Mouse (Mus musculus) urinary bladder, adult 2 months (tissue): ENCODE data around the gene Sos1. TPM values are rescaled to one million over a fixed set of nuclear protein-coding genes. Genes with fewer than 3 reads are reported as not detected.

Experiments
- DNase-seq: peaks from one replicate; pipeline ENCODE4 v3.0.0; 2022; ENCODE audit warnings: low spot score
- polyA plus RNA-seq: library from polyadenylated mRNA; depleted of rRNA; stranded (reverse); fragments of >200 nt; gene quantifications from 2 replicates; pipeline ENCODE4 v1.2.3, GENCODE M21; 2012; rRNA removed

The Sos1 gene
- polyA plus RNA-seq: 6.5 and 9.3 TPM in 2 replicates

DNA sequence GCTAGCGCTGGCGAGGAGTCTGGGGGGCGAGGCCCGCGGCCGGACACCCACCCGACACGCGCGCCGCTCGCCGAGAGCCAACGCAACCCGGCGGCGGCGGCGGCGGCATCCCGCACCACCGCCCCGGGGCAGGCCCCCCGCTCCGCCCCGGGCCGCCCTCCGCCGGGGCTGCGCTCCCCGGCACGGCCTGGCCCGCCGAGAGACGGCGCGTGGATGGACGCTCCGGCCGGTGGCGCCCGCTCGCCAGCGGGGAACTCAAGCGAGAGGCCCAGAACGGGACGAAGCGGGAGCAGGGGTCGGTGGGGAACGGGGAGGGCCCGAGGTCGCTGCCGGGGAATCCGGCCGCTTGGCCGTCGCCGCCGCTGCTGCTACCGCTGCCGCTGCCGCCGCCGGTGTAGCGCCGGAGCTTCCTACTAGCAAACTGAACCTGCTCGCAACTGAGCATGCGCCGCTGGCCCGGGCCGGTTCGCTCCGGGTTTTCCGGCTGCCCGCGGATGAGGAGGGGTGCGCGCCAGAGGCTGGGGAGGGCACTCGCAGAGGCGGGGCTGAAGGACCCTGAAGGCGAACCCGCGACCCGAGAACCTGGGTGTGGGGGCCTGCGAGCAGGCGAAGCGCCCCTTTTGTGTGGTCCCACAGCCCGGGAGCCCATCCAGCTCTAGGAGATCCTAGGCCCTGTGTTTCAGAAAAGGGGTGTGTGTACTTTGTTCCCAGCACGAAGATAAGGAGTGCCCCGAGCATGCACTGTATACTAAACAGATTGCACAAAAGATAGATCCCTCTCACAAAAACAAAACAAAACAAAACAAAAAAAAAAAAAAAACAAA, at the start of gene Sos1:
Sos1 (minus strand) TSS at position 423 of the 824 bp plus-strand sequence.
- DNase-seq: peak; percentile 99

- DNase-seq: no peak
These were observed 43.0 kb upstream of the Sos1 start for GRCm38 (mm10) chr17:80523231-80523630.

DNA sequence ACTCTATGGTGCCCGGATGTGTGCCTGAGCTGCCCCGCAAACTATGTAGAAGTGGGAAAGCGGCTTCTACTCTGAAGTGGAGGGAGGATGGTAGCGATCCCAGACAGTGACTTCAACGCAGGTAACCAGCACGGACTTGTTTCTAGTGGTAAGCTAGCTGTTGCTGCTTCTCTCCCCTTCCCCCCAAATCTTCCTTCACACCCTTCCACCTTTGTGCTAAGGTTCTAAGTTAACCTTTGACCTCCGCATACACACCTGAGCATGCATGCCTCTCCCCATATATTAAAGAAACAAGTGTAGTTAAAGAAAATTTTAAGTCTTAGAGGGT, 41.9 kb upstream of the Sos1 start:
- DNase-seq: no peak

DNA sequence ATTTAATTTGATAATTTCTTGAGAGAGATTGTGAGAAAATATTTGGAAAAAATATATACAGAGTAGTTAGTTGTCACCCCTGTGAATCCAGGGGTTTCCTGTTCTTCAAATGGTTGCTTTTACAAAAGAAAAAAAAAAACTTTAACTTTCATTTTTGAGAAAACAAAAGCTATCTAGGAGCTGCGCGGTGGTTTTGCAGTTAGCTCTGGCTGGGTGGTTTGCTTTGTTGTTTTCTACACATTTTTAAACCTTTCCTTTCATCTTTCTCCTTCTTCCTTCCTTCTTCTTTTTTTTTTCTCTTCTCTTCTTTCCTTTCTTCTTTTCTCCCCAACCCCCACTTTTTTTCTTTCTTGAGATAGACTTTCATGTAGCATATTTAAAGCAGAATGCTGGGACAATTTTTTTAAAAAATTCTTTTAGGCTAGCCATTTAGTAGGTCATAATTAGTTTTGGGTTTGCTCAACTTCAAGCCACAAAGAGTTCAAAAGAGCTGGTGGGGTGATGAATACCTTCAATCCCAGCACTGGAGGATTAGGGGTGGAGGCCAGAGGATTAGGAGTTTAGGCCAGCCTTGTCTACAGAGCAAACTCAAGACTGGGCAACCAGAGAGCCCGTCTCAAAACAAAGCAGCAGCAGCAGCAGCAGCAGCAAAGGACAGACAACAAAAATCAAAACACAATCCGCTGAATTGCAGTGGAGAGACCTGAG, 41.4 kb upstream of the Sos1 start:
- DNase-seq: no peak

DNA sequence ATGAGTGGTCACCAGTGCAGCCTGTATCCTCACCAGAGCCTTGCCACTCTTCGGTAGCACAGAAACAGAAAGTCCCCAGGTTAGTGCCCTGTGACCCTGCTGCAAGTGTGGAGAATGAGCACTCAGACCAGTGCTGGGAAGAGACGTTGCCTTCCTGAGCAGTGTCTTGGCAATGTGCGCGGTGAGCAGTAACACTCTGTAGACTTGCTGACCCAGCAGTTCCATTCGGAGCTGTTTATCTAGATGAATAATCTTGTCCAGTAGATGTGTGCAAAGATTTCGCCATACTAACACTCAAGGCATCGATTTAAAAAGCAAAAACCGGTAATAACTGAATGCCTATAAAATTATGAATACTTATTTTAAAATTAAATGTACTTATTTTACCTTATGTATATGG, 40.3 kb upstream of the Sos1 start:
- no peak for DNase-seq

DNA sequence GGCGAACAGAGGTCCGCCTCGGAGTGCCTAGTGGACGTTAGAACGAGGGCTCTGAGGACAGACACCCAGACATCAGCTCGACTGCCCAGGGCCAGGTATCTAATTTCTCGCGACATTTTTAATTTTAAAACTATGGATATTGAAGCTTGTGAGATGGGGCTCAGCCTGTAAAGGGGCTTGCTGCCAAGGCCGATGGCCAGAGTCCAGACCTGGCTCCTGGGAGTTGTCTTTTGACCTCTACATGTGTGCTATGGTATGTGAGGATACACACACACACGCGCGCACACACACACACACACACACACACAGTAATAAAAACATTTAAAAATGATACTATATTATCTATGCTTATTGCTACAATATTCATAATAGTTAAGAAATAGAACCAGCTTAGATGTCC, 38.6 kb upstream of the Sos1 start:
- no peak for DNase-seq

DNA sequence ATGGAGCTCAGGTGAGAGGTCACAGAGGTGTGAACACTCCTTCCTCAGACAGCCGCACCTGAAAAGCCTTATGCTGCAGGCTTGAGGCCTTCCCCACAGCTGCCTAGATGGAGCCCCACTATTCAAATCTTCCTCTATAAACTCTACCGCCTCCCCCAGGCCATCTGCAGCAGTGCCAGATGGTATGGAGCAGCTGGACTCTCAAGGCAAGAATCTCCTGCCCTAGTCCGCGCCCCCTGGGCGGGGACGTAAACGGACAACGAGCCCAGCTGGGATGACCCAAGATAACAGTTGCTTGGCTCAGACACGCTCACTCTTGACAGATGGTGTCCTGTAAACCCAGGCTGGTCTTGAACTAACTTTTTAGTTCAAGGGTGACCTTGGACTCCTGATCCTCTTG, 37.0 kb upstream of the Sos1 start:
- no peak for DNase-seq

DNA sequence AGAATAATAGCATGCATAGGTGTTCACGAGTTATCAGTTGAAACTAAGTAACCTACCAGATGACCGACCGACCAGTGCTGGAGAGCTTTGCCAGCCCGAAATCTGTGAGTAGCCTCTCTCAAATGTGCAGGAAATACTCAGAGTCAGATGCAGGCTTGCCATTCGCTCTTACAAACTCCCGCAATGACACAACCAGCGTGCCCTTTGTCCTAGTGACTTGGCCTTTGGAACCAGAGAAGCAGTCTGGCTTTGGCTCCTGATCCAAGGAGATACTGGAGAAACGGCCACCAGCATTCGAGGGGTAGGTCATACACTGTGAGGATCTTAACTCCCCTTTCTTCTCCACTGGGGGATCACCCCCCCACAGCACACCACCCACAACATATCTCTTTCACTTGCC, 35.7 kb upstream of the Sos1 start:
- DNase-seq: no peak

GRCm38 (mm10) chr17:80515513-80515912, 35.3 kb upstream of the Sos1 start:
- no peak for DNase-seq

DNA sequence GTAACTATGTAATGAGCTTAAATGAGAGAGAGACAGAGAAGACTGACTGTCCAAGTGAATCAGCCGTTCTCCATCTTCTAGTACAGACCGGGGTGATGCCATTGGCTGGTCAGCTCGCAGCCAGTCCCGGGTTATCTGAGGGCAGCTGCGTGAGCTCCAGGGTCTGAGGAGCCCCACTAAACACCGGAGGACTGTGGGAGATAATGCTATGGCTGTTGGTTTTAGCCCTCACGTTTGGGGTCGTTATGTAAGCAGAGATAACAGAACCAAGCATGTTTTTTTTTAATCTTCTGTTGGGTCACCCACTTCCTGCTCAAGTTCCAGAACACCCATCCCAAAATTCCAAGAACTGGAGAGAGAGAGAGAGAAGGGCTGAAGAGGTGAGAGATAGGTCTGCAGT, 33.5 kb upstream of the Sos1 start:
- no peak for DNase-seq

DNA sequence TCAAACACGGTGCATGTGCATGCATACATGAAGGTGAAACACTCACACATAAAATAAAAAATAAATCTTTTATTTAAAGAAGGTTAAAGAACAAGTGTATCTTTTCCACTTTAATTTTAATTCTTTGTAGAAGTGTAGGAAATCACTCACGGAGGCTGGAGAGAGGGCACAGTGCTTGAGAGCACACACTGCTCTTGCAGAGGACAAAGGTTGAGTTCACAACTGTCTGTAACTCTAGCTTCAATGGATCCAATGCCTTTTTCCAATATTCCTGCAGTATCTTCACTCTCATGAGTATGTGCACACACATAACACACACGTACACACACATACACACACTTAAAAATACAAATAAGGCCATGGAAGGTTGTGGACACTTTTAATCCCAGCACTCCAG, 30.2 kb upstream of the Sos1 start:
- no peak for DNase-seq

DNA sequence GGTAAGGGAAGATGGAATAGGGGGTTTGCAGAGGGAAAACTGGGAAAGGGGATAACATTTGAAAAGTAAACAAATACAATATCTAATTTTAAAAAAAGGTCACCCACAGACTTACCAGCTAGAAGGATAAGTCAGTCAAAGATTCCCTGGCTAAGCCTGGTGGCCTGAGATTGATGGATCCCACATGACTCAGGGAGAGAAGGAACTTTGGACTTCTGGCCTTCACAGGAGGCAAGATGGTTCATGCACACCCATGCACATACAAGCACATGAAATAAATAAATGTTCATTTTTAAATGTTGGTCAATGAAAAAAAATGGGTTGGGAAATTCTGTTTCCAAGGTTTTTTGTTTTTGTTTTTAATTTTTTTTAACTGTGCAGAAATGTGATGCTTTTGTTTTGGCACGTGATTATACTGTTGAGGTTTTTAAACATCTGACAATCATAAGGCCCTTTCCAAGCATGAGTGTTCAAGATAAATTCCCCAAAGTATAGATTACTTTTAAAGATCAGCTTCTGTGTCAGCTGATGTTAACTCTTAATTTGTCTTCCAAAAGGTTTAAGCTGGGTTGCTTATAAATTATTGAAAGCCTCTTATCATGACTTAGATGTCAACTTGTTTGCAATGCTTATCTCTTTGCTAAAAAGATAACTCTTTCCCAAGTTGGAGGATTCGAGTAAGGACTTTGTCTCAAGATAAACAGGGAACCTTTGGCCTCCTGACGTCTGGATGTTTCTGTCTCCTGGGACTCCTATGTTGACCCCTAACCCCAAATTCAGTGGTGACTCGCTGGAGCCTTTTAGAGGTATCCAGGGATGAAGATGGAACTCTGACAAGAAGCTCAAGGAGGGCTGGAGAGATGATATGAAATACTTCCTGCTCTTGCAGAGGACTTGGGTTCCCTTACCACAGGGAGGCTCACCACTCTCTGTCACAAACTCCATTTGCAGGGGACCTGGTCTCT, 29.5 kb upstream of the Sos1 start:
- no peak for DNase-seq

DNA sequence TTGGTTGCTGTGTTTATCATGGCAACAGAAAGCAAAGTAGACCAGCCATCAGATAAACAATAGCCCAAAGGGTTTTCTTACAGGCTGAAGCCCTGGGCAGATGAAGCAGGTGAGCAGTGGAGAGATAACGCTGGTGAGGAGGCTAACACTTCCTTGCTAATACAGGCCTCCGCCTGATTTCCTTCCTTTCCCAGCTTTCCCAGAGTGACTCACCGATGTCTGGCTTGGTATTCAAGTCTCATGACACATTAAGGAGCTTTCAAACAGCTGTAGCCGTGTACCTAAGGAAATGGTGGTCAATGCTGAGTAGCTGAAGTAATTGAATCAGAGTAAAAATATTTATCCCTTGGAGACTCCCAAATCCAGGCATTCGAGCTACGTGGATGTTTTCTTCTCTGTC, 25.5 kb upstream of the Sos1 start:
- DNase-seq: no peak

GRCm38 (mm10) chr17:80505342-80505741, 25.1 kb upstream of the Sos1 start:
- DNase-seq: no peak

DNA sequence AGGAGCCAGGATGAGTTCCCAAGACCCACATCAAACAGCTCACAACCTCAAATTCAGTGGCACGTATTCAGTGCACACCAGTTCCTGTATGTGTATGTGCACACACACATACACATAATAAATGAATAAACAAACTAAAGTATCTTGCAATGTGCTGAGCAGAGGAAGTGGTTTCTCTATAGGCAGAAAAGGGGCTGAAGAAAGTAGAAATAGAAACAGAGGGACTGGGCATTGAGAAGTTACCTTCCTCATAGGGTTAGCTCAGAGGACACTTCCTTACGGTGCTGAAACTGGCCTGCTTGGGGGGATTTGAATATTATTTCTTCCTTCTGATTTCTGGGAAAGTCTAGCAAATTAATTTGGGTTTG, 21.5 kb upstream of the Sos1 start:
- DNase-seq: no peak

DNA sequence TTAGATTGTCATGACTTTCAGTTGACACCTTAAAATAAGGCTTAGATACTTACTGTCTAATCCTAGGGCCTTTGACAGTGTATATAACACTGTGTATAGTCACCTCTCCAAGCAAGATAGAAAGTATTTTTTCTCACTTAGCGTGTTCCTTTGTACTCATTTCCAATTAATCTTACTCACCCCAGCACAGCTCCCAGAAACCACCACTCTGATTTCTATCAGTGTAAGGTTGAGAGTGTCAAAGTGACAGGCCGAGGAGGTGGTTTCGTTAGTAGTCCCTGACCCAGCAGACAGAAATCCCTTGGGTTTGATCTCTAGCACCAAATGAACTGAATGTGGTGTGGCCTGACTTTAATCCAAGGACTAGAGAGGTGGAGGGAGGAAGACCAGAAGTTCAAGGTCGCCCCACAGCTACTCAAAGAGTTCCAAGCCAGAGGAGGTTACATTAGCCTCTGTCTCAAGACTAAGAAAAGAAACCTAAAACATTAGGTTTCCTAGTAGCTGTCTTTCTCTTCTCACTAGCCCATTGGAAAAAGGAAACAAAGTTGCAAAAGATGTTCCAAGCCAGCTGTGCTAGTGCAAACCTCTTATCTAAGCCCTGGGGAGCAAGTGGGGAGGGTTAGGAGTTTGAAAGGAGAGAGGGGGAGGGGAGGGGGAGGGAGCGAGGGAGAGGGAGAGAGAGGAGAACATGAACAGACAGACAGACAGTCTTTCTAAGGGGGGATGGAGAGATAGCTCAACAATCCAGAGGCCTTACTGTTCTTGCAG, 21.0 kb upstream of the Sos1 start:
- DNase-seq: no peak

DNA sequence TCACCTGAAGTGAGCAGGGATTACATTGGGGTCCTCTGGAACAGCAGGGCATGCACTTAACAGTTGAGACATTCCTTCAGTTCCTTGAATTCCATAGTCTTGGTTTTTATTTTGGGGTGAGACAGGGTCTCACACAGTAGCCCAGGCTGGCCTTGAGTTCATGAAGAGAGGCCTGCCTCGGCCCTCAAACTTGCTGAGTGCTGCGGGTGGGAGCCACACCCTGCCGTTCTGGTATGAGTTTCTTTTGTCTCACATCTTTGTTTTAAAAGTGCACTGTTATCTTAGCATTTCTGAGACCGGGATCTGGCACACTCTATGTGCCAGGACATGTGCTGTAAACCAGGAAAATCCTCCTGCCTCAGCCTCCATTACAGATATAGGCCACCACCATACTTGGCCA, 19.8 kb upstream of the Sos1 start:
- no peak for DNase-seq

DNA sequence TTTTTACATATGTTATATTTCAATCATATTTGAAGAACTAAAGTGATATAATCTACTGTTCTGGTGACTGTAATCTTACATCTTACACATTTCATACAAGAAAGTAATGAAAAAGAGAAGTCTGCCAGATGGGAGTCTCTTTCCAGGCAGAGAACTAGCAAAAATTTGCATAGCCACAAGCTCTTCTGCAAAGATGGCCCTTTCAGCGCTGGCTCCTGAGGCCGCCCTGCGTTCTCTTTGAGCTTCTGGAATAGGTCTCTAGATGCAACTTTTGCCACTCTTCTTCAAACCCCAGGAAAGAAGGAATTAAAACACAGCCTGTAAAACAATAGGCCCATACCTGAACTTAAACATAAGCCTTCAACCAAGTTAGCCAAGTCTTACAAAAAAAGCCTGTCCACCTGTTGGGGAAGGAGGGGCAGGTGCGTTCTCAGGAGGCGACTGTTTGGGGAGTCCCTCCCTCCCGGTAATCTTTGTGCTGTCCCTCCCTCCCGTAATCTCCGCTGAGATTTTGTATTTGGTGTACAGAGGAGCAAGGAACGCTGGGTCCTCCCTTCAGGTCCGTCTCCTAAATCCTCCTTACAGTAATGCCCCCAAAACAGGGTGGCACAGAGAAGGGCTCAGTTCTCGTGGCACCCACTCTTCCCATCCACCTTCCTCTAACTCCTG, 18.5 kb upstream of the Sos1 start:
- DNase-seq: no peak

DNA sequence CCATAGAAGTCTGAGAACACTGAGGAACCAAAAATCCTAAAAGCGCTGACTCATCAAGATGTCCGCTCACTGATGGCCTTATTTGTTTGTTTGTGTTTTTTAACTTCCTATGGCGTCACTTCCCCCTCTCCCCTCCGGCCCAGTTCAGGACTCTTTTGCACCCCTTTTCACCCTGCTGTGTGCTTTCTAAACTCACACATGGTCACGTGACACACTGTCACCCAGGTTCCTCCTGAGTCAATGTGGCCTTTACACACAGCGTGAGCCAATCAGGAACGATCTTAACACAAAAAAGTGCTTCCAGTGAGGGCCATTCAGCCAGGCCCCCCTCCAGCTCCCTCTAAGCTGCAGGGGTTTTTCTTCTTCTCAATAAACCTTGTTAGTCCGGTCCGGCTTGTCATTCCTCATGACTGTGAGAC, 16.9 kb upstream of the Sos1 start:
- no peak for DNase-seq

DNA sequence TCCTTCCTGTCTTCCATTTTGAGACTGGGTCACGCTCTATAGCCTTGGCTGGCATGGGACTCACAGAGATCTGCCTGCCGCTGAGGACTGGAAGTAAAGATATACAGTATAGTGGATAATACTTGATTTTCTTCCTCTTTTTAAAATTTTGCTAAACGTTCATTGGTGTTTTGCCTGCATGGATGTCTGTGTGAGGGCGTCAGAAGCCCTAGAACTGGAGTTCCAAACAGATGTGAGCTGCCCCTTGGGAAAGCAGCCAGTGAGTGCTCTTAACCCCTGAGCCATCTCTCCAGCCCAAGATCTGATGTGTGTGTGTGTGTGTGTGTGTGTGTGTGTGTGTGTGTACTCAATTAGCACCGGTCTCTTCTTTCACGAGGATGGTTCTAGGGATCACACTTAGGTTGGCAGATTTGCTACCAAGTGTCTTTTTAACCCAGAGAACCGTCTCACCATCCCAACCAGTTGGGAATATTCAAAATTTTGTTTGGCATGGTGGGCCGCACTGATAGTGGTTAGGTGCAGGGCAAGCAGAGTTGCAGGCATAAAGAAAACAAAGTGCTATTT, 16.4 kb upstream of the Sos1 start:
- DNase-seq: no peak

GRCm38 (mm10) chr17:80496185-80496584, 15.9 kb upstream of the Sos1 start:
- DNase-seq: no peak
